Mouse (Mus musculus) forebrain, embryonic 11.5 days (tissue): ENCODE results near the gene Znrf3. TPM values are rescaled to one million over a fixed set of nuclear protein-coding genes. Genes with fewer than 3 reads are reported as not detected.

Experiments
- ATAC-seq: fragments of 200-750 bp; cut with Nextera tagmentation; replicated peaks from 2 replicates; pipeline ENCODE4 v1.8.0; 2017; ENCODE audit warnings: moderate TSS enrichment; ENCODE audit not compliant: low FRiP score
- DNase-seq: peaks from one replicate; pipeline ENCODE4 v3.0.0-alpha.2; 2017; ENCODE audit warnings: low spot score
- H3K27ac ChIP-seq: fragments of 300-500 bp; sonication (generic); 2 replicates; pipeline ENCODE4 v1.5.1; 2014; ENCODE audit warnings: low read depth, low read length
- H3K27me3 ChIP-seq: fragments of 300-500 bp; sonication (generic); 2 replicates; pipeline ENCODE4 v1.6.1; 2014; ENCODE audit warnings: mild to moderate bottlenecking, low read length, mixed read lengths; ENCODE audit not compliant: control insufficient read depth, insufficient read depth
- H3K36me3 ChIP-seq: fragments of 300-500 bp; sonication (generic); 2 replicates; pipeline ENCODE4 v1.6.1; 2014; ENCODE audit warnings: mild to moderate bottlenecking, low read length, moderate library complexity, mixed read lengths; ENCODE audit not compliant: control insufficient read depth, insufficient read depth
- H3K4me1 ChIP-seq: fragments of 300-500 bp; sonication (generic); replicated peaks from 2 replicates; pipeline ENCODE4 v1.6.1; 2014; ENCODE audit warnings: low read length, mixed read lengths; ENCODE audit not compliant: control insufficient read depth, insufficient read depth
- H3K4me2 ChIP-seq: fragments of 300-500 bp; sonication (generic); 2 replicates; pipeline ENCODE4 v1.6.1; 2014; ENCODE audit warnings: low read depth, mild to moderate bottlenecking, low read length, moderate library complexity, mixed read lengths; ENCODE audit not compliant: severe bottlenecking
- H3K4me3 ChIP-seq: fragments of 300-500 bp; sonication (generic); 2 replicates; pipeline ENCODE4 v1.5.1; 2014; ENCODE audit warnings: low read depth, low read length
- H3K9ac ChIP-seq: fragments of 300-500 bp; sonication (generic); 2 replicates; pipeline ENCODE4 v1.6.1; 2014; ENCODE audit warnings: low read length
- H3K9me3 ChIP-seq: fragments of 300-500 bp; sonication (generic); 2 replicates; pipeline ENCODE4 v1.6.1; 2016; ENCODE audit warnings: low read length, mixed read lengths; ENCODE audit not compliant: control insufficient read depth
- WGBS: fragments of 180-500 bp; shearing (Covaris S2); extraction: QIAGEN DNeasy Blood & Tissue Kit; methylation state at CpG from one replicate; pipeline ENCODE4 v1.1.7; 2014; 5-methylcytosine and 5-hydroxymethylcytosine counted together
- polyA plus RNA-seq: library from polyadenylated mRNA; unstranded; fragments of >200 nt; fragmentation: Nextera tagmentation; extraction: Ambion mirVana; gene quantifications from 2 replicates; pipeline ENCODE4 v1.2.1, GENCODE M21; 2014

Znrf3 gene
- polyA plus RNA-seq, 1 experiment from 2014 or later: 12.9 TPM

- Histone ChIP-seq H3K9ac (peak overlapping the region; percentile 8; the same call in 1 of the 2 replicates), H3K4me1 (peaks cover 21% of the 10 kb centered on the region), H3K9me3 (no peaks in the 10 kb centered on the region), H3K27me3 (no peaks in the 10 kb centered on the region), H3K4me3 (no peak overlapping the region), H3K27ac (peak overlapping the region; percentile 52), H3K36me3 (no peaks in the 10 kb centered on the region), H3K4me2 (no peak overlapping the region)
- WGBS: 8% methylated on average over 3 of the region's 3 CpGs
- DNase-seq (no peak), ATAC-seq (peak; percentile 21; the same call in 1 of the 2 replicates)
Observed at GRCm38 (mm10) chr11:5314330-5314741, 130.3 kb downstream of the Znrf3 start.

- Histone ChIP-seq H3K27me3 (no peaks in the 10 kb centered on the region), H3K4me2 (no peak overlapping the region), H3K9me3 (no peaks in the 10 kb centered on the region), H3K4me3 (no peak overlapping the region), H3K36me3 (no peaks in the 10 kb centered on the region), H3K27ac (no peak overlapping the region), H3K9ac (no peak overlapping the region), H3K4me1 (no peaks in the 10 kb centered on the region)
- DNase-seq (no peak), ATAC-seq (no peak)
- 91% methylated on average over 13 of the region's 13 CpGs for WGBS
Observed at GRCm38 (mm10) chr11:5307024-5307905, 137.4 kb downstream of the Znrf3 start.

GRCm38 (mm10) chr11:5306017-5306416 lies 138.6 kb downstream of the Znrf3 start:
- ATAC-seq: no peak
- H3K4me1 ChIP-seq: no peaks in the 10 kb centered on the region; the same call in 1 of the 2 replicates
- no peaks in the 10 kb centered on the region for H3K36me3 ChIP-seq
- H3K27me3 ChIP-seq: no peaks in the 10 kb centered on the region
- H3K27ac ChIP-seq: no peak overlapping the region
- no peaks in the 10 kb centered on the region for H3K9me3 ChIP-seq
- H3K4me3 ChIP-seq: no peak overlapping the region
- H3K4me2 ChIP-seq: no peak overlapping the region
- no peak overlapping the region for H3K9ac ChIP-seq
- no peak for DNase-seq

GRCm38 (mm10) chr11:5304526-5304925 lies 140.1 kb downstream of the Znrf3 start:
- H3K4me3 ChIP-seq: no peak overlapping the region
- no peak for DNase-seq
- no peak overlapping the region for H3K9ac ChIP-seq
- no peak for ATAC-seq
- H3K36me3 ChIP-seq: no peaks in the 10 kb centered on the region
- H3K9me3 ChIP-seq: no peaks in the 10 kb centered on the region
- H3K4me1 ChIP-seq: no peaks in the 10 kb centered on the region; the same call in 1 of the 2 replicates
- no peaks in the 10 kb centered on the region for H3K27me3 ChIP-seq
- H3K4me2 ChIP-seq: no peak overlapping the region
- no peak overlapping the region for H3K27ac ChIP-seq

GRCm38 (mm10) chr11:5298007-5298372 lies 146.7 kb downstream of the Znrf3 start:
- no peak for DNase-seq
- peaks cover 11% of the 10 kb centered on the region; the same call in 1 of the 2 replicates for H3K4me1 ChIP-seq
- no peaks in the 10 kb centered on the region for H3K9me3 ChIP-seq
- H3K4me2 ChIP-seq: no peak overlapping the region; the same call in 1 of the 2 replicates
- no peak for ATAC-seq
- H3K4me3 ChIP-seq: no peak overlapping the region
- no peaks in the 10 kb centered on the region for H3K36me3 ChIP-seq
- H3K27ac ChIP-seq: peak overlapping the region; percentile 50; the same call in 1 of the 2 replicates
- no peaks in the 10 kb centered on the region for H3K27me3 ChIP-seq
- no peak overlapping the region for H3K9ac ChIP-seq
- 24% methylated on average over 1 of the region's 1 CpGs for WGBS

- 25% methylated on average over 13 of the region's 13 CpGs for WGBS
- peak overlapping the region; percentile 50; the same call in 1 of the 2 replicates for H3K27ac ChIP-seq
- peak; percentile 70 for DNase-seq
Observed at GRCm38 (mm10) chr11:5297148-5298006, 147.3 kb downstream of the Znrf3 start.

GRCm38 (mm10) chr11:5296576-5297115 lies 148.0 kb downstream of the Znrf3 start:
- no peak overlapping the region for H3K4me3 ChIP-seq
- no peak overlapping the region for H3K4me2 ChIP-seq
- no peaks in the 10 kb centered on the region for H3K36me3 ChIP-seq
- H3K27me3 ChIP-seq: no peaks in the 10 kb centered on the region
- peaks cover 11% of the 10 kb centered on the region; the same call in 1 of the 2 replicates for H3K4me1 ChIP-seq
- no peak overlapping the region for H3K9ac ChIP-seq
- ATAC-seq: no peak
- DNase-seq: no peak
- WGBS: 66% methylated on average over 2 of the region's 2 CpGs
- no peak overlapping the region for H3K27ac ChIP-seq
- H3K9me3 ChIP-seq: no peaks in the 10 kb centered on the region

More at GRCm38 (mm10) chr11:5297148-5298006, 147.3 kb downstream of the Znrf3 start:
- no peak overlapping the region for H3K4me3 ChIP-seq
- H3K27me3 ChIP-seq: no peaks in the 10 kb centered on the region
- ATAC-seq: no peak; the same call in 1 of the 2 replicates
- no peak overlapping the region; the same call in 1 of the 2 replicates for H3K9ac ChIP-seq
- H3K4me1 ChIP-seq: peaks cover 11% of the 10 kb centered on the region; the same call in 1 of the 2 replicates
- H3K9me3 ChIP-seq: no peaks in the 10 kb centered on the region
- peak overlapping the region; percentile 18 for H3K4me2 ChIP-seq
- no peaks in the 10 kb centered on the region for H3K36me3 ChIP-seq

GRCm38 (mm10) chr11:5294805-5295204 lies 149.8 kb downstream of the Znrf3 start:
- Histone ChIP-seq H3K9me3 (no peaks in the 10 kb centered on the region), H3K4me1 (peaks cover 11% of the 10 kb centered on the region; the same call in 1 of the 2 replicates), H3K36me3 (no peaks in the 10 kb centered on the region), H3K9ac (no peak overlapping the region), H3K4me3 (no peak overlapping the region), H3K27ac (no peak overlapping the region), H3K4me2 (no peak overlapping the region), H3K27me3 (no peaks in the 10 kb centered on the region)
- WGBS: 89% methylated on average over 3 of the region's 3 CpGs
- no peak for DNase-seq
- no peak for ATAC-seq
